Mouse (Mus musculus) 3134 (cell line): ENCODE measurements around the gene Clec9a.
A peak's percentile ranks its signal among the peaks of the same experiment; 100 is the strongest.

Experiments
- DNase-seq: peaks from one replicate; pipeline ENCODE4 v3.0.0-alpha.2; 2011; ENCODE audit warnings: low spot score; ENCODE audit not compliant: insufficient read length; ENCODE audit errors: extremely low read depth

The Clec9a gene

DNA sequence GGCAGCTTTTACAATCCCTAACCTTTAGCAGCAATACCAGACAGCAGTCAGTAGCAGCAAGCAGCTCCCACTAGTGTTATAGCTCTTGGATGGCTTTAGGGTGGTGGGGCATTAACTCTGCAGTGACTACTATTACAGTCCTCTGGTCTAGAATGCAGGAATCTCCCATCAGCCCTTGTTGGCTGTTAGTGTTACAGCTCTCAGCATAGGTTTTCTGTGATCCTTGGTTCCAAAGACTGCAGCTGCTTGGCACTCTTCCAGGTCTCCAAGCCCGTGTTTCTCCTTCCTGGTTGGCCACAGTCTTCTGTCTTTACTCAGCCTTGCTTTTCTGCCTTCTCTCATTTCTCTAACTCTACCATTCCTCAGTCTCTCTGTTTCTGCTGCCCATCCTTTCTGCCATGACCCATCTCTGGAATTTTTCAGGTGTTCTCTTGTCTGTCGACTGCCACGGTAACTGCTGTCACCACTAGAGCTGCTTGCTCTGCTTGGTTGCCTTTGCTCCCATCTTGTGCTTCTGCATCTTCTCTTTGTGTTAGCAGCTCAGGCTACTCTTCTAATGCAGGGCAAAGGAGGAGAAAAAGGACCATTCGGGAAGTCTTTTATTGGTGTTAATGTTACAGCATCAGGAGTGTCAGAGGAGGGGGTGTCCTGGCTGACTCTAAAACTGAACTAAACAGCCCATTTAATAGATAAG, 14.5 kb downstream of the Clec9a start:
- no peak for DNase-seq

DNA sequence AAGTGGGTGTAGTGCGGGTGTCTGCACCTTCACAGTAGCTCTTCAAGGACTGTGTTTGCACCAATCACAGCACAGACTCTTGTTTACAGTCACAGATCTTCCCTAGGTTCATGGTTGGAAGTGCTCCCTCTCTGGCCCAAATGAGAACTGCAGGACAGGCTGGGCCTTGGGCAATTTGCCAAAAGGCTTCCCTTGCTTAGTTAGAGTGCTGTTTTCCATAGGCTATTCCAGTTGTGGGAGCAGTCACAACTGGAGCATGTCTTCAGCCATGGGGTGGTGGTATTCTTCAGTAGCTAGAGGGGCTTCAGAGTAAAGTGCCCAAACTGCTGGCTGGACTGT, 15.0 kb downstream of the Clec9a start:
- DNase-seq = peak; percentile 34

DNA sequence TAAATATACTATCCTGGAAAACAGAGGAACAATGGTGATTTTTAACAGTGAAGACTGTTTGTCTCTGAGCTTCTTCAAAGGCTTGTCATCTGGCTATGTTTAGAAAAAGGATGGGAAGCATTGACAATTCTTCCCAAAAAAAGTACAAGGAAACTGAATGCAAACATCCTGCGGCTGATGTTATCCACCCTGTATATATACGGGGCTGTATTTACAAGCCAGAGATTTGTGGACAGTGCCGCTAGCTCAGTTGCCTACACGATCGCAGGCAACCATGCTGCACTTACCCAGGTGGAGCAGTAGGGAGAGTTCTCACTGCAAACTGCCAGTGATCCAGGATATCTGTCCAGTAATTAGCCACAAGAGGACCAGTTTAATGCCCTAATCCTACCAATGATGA, 16.6 kb downstream of the Clec9a start:
- DNase-seq = no peak

DNA sequence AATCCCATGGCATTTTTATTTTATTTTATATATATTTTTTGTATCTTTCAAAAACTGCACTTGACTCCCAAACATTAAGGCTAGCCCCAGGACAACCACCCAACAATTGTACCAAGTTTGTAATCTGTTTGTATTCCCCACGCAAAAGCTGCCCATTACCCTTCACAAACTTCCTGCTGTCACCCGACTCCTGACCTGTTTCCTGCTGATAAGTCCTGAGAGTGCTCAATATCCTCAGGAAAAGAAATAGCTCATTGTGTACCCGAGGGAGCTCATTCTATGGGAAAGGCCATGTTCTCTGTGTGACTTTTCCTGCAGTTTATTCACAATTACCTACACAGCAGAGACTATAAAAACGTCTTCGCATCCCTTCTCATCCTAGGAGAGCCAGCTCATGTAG, 17.1 kb downstream of the Clec9a start:
- no peak for DNase-seq

DNA sequence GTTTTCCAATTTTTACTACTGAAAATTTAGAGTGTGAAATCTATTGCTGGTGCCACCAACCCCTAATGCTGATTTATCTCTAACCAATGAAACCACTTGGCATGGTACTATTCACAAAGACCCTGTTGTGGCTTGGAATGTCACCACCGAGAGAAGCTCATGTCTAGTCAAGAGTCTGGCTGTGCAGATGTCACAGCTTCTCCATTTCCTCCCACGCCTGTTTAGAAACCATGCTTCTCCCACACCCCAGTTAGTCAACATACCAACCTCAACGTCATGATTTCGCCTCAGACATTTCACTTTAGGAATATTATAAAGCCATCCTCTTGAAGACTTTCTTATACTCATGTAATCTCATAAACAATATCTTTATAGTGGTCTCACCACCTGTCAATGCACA, 18.6 kb downstream of the Clec9a start:
- no peak for DNase-seq

DNA sequence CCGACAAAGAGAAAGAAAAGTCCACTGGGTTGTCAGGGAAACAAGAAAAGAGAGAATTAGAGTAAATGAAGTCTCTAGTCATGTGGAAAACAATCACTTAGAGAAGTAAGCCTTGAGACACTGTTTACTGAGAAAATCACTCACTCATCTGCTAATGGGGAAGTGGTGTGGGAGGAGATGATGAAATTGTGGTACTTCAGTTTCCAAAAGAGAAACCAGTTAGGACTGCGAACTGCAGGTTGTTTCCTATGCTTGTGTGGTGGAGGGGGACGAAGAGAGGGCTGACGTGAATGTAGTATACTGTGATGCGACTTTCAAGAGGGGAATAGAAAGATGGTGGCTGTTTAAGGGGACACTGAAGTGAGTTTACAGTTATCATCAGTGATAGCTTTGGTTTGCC, 25.6 kb downstream of the Clec9a start:
- no peak for DNase-seq

DNA sequence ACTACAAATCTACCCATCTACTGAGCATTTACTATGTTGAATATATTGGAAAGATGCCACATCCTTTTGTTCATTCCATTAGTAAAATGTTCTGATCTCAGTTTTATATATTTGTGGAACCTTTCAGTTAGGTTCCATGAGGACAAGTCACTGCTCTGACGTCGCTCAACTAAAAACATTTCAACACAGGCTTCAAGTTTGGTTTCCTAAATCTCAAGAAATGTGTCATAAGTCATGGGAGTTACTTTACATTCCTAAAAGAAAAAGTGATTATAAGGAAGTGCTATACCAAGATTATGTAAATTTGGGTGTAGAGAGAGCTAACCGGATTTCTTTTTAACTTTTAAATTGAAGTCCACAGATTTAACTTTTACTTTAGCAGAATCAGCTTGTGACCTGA, 27.4 kb downstream of the Clec9a start:
- no peak for DNase-seq

DNA sequence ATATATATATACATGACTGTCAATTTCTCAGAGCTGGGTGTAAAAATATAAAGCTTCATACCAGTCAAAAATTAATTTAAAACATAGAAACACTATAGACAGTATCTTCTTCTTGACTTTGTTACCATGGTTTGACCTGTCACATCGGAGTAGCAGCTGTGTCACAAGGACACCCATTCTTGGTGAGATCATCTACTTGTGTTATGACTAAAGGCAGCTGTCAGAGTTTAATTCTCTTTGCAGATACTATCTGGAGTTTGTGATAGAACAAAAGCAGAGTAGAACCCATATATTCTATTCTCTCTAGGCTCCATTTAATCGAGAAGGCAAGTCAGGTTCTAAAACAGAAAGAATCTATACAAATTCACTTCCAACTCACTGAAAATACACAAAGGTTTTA, 29.4 kb downstream of the Clec9a start:
- no peak for DNase-seq

DNA sequence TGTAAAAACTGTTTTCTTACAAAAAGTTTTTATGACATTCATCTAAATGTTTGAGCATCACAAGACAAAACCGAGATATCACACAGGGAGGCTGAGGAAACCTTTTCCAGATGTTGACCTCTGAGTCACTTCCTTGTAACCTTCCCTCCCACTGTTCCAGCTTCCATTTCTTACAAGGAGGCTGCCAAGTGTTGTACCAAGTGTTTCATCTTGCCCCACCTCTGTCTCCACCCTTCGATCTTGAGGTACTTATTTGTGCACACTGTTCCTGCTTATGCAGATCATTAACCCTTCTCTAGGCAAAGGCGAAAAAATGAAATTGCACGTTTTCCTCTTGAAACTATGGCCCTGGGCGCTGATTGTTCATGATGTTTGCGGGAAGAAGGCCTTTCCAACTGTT, 41.1 kb downstream of the Clec9a start:
- DNase-seq = peak; percentile 70

DNA sequence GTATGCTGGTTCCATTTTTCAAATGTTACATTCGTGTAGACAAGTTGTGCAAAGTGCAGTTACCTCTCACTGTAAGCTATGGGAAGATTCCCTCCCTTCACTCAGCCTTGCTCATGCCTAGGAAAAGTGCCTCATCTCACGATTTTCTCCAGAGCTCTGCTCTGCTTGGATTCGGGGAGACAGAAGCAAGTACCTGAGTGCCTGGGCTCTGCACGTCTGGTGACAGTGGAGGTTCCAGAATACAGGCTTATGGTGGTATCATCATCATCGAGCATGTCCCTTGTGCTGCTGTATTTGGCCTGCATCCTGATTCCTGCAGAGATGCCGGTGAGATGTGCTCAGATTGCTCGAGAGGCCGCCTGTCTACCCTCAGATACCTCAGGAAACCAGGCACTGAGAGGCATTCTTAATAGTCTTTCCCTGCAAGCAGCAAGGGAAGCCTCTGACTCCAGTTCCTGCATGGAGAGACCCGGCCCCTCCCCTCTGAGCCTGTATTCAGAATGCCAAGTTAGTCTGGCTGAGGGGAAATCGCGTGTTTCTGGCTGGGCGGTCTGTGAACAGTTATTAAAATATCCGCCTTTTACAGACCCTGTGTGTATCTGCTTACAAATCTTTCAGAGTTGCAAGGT, 42.9 kb downstream of the Clec9a start, which contains the start of gene Clec1a:
Clec1a (minus strand) TSS at position 590 of the 629 bp plus-strand sequence.
- peak; percentile 49 for DNase-seq

DNA sequence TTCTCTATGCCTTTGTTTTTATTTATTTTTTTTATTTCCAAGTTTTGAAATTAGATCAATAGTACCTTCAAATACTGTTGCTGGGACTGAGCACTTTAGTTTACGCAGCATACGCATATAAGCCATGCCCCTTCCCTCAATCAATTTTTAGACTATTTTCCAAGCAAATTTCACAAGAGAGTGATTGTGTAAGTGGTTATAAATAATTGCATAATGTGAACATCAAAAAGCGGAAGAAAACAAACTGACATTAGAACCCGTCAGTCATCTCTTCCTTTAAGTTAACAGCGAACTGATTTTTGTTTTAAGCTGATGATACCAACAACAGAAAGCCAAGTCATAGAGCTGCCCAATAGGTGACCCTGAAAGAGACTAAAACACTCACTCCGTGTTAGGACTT, 62.7 kb downstream of the Clec9a start:
- DNase-seq = no peak

DNA sequence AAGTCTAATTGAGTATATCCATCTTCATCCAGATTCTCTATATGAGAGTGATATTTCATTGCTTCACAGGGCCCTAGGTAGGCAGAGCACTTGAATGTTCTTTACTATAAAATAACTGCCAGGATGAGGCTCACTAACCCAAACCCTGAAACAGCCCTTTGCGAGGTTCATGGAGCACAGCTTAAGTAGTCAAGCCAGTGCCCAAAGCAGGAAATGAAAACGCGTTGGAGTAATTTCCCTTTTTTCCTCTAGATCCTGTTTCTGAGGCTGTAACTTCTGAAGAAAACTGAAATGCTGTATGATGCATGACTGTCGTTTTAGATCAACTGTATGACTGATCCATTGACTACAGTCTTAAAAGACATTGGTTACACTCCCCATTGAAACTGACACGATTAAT, 64.0 kb downstream of the Clec9a start:
- no peak for DNase-seq
